Mouse (Mus musculus): ENCODE data around the gene Ptcd1.
"Not testable (repeated sequence)": the region's sequence is repeated elsewhere in the genome, so short reads cannot be mapped to it uniquely, and the experiment has no call there.

The Ptcd1 gene

GRCm38 (mm10) chr5:145114071-145114605, 52.8 kb downstream of the Ptcd1 start, which contains the start of gene Arpc1b:
TSS of gene Arpc1b (plus strand) at chr5:145114215.
- peak in 1 of 2 experiments; percentile 59 for DNase-seq (ENCODE audit: low spot score in 2 of 2)

- no peak for DNase-seq (ENCODE audit: low spot score in 2 of 2)
Observed at GRCm38 (mm10) chr5:145113416-145113815, 53.5 kb downstream of the Ptcd1 start.

DNA sequence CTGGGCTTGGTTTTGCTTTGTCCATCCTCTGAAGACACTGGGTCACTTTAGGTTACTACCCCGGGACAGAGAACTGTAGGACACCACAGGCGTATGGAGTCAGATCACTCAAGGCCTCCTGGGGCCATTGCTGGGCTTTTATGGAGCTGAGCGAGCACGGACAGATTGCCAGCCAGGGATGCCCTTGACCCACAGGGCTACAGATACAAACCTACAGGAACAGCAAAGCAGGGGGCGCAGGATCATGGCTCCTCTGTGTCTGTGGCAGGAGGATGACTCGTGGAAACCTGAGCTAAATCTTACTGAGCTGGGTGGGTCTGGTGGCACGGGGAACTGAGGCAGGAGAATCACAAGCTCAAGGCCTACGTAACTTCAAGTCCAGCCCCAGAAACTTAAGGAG, 54.3 kb downstream of the Ptcd1 start:
- DNase-seq (ENCODE audit: low spot score in 2 of 2): no peak

DNA sequence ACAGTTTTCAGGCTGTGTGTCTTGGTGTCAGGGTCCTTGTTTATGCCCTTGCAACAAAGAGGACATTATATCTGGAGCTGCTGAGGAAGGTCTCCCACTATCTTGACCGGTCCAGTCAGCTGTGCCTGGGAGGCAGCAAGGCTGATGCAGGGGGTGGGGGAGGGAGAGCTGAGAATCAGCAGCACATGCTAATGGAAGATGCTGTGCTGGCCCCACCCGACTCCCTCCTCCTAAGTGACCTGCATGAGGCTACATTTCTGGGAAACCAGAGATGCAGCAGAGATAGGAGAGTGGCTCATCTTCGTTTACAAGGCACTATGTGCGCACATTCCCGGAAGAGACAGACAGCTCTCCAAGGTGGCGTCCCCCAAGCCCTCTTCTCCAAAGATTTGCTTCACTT, 56.5 kb downstream of the Ptcd1 start:
- no peak for DNase-seq (ENCODE audit: low spot score in 2 of 2)

- no peak for DNase-seq (ENCODE audit: low spot score in 2 of 2)
Observed at GRCm38 (mm10) chr5:145105694-145106275, 61.1 kb downstream of the Ptcd1 start.

- DNase-seq (ENCODE audit: low spot score in 2 of 2): peak; percentile 52 to 62
Observed at GRCm38 (mm10) chr5:145104328-145104727, 62.6 kb downstream of the Ptcd1 start.

DNA sequence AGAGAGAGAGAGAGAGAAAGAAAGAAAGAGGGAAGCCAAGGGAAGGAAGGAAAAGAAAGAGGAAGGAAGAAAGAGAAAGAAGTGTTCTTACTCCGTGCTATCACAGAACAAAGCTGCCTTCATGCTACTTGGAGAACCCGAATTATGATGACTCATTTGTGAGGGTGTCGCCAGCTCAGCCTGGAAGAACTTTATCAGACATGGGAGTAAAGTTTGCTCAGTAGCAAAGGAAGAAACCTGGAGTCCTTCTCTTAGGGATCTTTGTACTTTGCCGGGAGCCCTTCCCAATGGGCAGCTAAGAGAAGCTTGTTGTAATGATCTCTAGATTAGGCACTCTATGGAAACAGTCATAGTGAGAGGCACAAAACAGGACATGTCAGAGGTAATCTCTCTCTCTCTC, 64.2 kb downstream of the Ptcd1 start:
- DNase-seq (ENCODE audit: low spot score in 2 of 2): no peak

- not testable (repeated sequence) for DNase-seq (ENCODE audit: low spot score in 2 of 2)
Observed at GRCm38 (mm10) chr5:145101451-145101850, 65.5 kb downstream of the Ptcd1 start.

DNA sequence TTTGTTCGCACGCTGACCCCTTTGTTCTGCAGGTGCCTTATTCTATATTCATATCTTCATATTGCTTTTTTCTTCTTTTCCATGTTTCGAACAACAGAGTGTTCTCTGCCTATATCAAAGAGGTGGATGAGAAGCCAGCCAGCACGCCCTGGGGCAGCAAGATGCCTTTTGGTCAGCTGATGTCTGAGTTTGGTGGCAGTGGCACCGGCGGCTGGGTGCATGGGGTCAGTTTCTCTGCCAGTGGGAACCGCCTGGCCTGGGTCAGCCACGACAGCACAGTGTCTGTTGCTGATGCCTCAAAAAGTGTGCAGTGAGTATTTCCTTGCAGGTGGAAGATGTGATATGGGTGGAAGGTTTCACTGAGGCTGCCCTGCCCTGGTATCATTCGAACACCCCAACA, 65.9 kb downstream of the Ptcd1 start:
- DNase-seq (ENCODE audit: low spot score in 2 of 2): no peak

GRCm38 (mm10) chr5:145098340-145098821, 68.5 kb downstream of the Ptcd1 start:
- DNase-seq (ENCODE audit: low spot score in 2 of 2): no peak
